Mouse (Mus musculus) heart, adult 2 months (tissue): ENCODE measurements around the gene Ttc28. TPM values are rescaled to one million over a fixed set of nuclear protein-coding genes. Genes with fewer than 3 reads are reported as not detected.

Source experiments
- DNase-seq, 2 experiments: peaks; one replicate each; pipeline ENCODE4 v3.0.0; 2021
- H3K27ac ChIP-seq: fragments of 200-600 bp; 2 replicates; pipeline ENCODE4 v1.8.1; 2022
- H3K27me3 ChIP-seq: fragments of 200-500 bp; 2 replicates; pipeline ENCODE4 v1.6.1; 2012; ENCODE audit warnings: mild to moderate bottlenecking, low read length, inconsistent platforms, mixed read lengths; ENCODE audit not compliant: control insufficient read depth, insufficient read depth
- H3K36me3 ChIP-seq: fragments of 200-500 bp; 2 replicates; pipeline ENCODE4 v1.6.1; 2012; ENCODE audit warnings: low read length, inconsistent platforms; ENCODE audit not compliant: control insufficient read depth, insufficient read depth
- H3K4me1 ChIP-seq: fragments of 200-500 bp; 2 replicates; pipeline ENCODE4 v1.6.1; 2011; ENCODE audit warnings: low read length; ENCODE audit not compliant: control insufficient read depth, insufficient read depth
- H3K4me3 ChIP-seq: fragments of 200-600 bp; 2 replicates; pipeline ENCODE4 v1.8.1; 2022
- H3K79me2 ChIP-seq: fragments of 200-500 bp; replicated peaks from 2 replicates; pipeline ENCODE4 v1.6.1; 2012; ENCODE audit warnings: mild to moderate bottlenecking, inconsistent platforms, low read length, moderate library complexity, mixed read lengths; ENCODE audit not compliant: control insufficient read depth, insufficient read depth
- H3K9ac ChIP-seq: fragments of 200-500 bp; 2 replicates; pipeline ENCODE4 v1.6.1; 2012; ENCODE audit warnings: low read depth, mild to moderate bottlenecking, control low read depth, inconsistent platforms, low read length, mixed read lengths
- CTCF ChIP-seq: fragments of 200-600 bp; IDR thresholded peaks from 2 replicates; pipeline ENCODE4 v1.8.1; 2022; ENCODE audit warnings: antibody characterized with exemption, mild to moderate bottlenecking, moderate library complexity
- EP300 ChIP-seq: fragments of 200-500 bp; IDR thresholded peaks from 2 replicates; pipeline ENCODE4 v1.6.1; 2011; ENCODE audit warnings: low read depth, low read length, control low read depth; ENCODE audit not compliant: insufficient read depth
- POLR2A ChIP-seq: fragments of 200-500 bp; IDR thresholded peaks from 2 replicates; pipeline ENCODE4 v1.6.1; 2011; ENCODE audit warnings: mild to moderate bottlenecking, low read depth, low read length, control low read depth; ENCODE audit not compliant: insufficient read depth
- WGBS: fragments of 180-500 bp; shearing (Covaris S2); methylation state at CpG from one replicate; pipeline ENCODE4 v1.1.7; 2018; 5-methylcytosine and 5-hydroxymethylcytosine counted together
- intact Hi-C: fragments of 180-260 bp; cut with DNase I; formaldehyde crosslinking; loops from one replicate; pipeline ENCODE4 v1.15.1; 2025
- polyA plus RNA-seq: library from polyadenylated mRNA; depleted of rRNA; stranded (reverse); fragments of >200 nt; gene quantifications from 2 replicates; pipeline ENCODE4 v1.2.3, GENCODE M21; 2012
- total RNA-seq, 2 experiments: library from RNA; stranded (reverse); gene quantifications; 2 replicates each; pipeline ENCODE4 v1.2.3; 2021

Gene Ttc28
- total and polyA plus RNA-seq, 3 experiments, result 7.2 to 15.0 (median 12.3) TPM

DNA sequence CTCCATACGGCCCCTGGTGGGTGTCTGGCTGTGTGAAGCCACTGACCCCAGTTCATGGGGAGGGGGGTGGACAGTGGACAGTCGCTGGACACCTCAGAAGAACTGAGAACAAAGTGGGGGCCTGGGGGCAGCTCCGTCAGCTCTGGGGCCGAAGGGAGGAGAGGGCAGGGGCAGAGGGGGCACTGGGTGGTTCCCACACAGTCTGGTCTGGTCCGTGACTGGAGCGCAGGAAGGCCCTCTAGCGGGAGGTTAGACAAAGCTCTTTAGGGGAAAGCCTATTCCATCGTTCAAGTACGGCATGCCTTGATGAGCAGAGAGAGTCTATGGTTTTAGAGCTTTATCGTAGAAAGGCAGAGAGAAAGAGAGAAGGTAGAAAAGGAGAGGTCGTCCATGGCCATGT lies 307.0 kb downstream of the Ttc28 start:
- Histone ChIP-seq H3K27me3 (no peaks in the 10 kb centered on the region), H3K4me3 (no peak overlapping the region), H3K4me1 (no peaks in the 10 kb centered on the region), H3K79me2 (no peaks in the 10 kb centered on the region), H3K36me3 (no peaks in the 10 kb centered on the region), H3K27ac (no peak overlapping the region), H3K9ac (no peak overlapping the region)
- intact Hi-C loops, result no loop called here
- WGBS, result 61% methylated on average over 11 of the region's 11 CpGs
- no peak for DNase-seq
- TF ChIP-seq EP300, result no peak
- TF ChIP-seq POLR2A, result no peak
- peak; percentile 28 for TF ChIP-seq CTCF

DNA sequence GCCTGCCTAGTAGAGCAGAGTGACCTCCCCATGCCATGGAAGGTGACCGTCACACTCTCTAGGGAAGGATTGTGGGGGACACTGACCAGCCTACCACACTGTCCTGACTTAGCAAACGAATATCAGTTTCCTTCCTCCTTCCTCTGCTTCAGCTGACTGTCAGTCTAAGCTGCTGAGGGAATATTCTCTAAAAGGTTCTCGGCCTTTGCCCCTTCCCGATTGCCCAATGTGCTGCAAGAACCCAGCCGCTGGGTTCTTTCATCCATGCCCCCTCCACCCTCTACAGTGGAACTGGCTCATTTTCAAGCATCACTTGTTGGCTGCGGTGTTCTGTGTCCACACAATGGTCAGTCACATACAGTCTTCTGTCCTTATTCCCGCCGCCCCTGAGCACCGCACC lies 312.4 kb downstream of the Ttc28 start:
- no peaks in the 10 kb centered on the region for H3K36me3 ChIP-seq
- DNase-seq, result no peak
- H3K4me3 ChIP-seq, result no peak overlapping the region
- no peaks in the 10 kb centered on the region for H3K27me3 ChIP-seq
- no peaks in the 10 kb centered on the region for H3K79me2 ChIP-seq
- intact Hi-C loops, result no loop called here
- WGBS, result 93% methylated on average over 9 of the region's 9 CpGs
- H3K4me1 ChIP-seq, result peaks cover 3% of the 10 kb centered on the region; the same call in 1 of the 2 replicates
- H3K9ac ChIP-seq, result no peak overlapping the region
- H3K27ac ChIP-seq, result no peak overlapping the region
- TF ChIP-seq EP300, result no peak
- no peak for TF ChIP-seq POLR2A
- TF ChIP-seq CTCF, result no peak

DNA sequence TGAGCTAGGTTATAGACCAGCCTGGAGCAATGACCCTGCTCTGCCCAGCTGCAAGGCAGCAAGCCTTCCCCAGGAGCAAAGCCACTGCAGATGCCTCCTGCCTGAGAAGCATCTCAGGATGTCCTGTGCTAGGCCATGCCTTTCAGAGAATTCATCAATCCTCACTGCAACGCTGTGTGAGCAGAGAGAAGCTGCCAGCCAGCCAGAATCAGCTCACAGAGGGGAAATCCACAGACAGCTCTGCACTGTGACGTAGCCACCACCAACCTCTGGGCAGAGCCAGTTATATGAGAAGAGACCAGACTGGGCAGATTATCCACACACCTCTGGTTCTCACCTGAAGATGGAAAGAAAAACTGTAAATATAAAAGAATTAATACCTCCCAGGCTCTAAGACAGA lies 315.2 kb downstream of the Ttc28 start:
- intact Hi-C loops, result no loop called here

DNA sequence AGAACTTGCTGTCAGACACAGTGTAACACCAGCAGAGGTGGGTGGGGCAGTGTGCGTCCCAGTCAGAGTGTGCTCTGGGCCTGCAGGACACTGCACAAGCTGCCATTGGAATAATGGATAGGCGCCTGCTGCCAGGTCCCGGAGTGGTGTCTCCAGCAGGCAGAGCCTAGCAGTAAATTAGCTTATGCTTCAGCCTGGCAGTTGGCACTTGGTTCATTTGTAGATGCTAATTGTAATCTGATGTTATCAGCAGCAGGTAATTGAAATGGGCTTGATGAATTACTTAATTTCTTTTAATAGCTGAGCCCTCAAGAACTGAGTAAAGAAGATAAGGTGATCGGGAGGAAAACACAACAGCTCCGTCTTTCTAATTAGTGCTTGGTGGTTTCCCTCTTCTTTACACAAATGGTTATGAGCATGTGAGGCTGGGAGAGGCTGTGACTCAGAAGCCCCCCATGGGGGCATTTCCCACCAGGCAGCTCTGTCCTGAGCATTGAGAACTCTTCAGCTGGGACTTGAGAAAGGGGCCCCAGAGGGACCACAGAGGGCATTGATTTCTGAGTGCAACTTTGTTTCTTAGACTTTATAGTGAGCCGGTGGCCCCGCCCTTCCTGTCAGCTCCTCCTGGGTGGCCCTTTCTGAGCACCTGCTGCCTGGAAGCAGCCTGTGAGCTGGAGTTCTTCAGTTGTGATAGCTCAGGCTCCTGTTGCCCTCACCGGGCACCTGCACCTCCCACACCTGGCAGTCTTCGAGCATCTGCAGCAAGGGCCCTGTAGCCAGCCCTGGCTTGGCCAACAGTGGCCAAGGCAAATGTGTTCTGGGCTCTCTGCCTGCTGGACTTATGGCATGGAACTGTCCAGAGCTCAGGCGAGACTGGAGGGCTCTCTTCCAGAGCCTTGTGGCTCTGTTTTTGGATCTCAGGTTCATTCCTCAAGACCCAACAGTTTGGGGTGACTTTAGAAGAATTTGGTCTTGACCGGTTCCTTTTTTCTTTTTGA lies 316.2 kb downstream of the Ttc28 start:
- no peak for DNase-seq
- no peak overlapping the region for H3K9ac ChIP-seq
- H3K36me3 ChIP-seq, result no peaks in the 10 kb centered on the region
- 61% methylated on average over 11 of the region's 11 CpGs for WGBS
- peaks cover 3% of the 10 kb centered on the region; the same call in 1 of the 2 replicates for H3K4me1 ChIP-seq
- no peak overlapping the region for H3K4me3 ChIP-seq
- no peaks in the 10 kb centered on the region for H3K79me2 ChIP-seq
- no peaks in the 10 kb centered on the region for H3K27me3 ChIP-seq
- H3K27ac ChIP-seq, result no peak overlapping the region
- intact Hi-C loops, result no loop called here
- no peak for TF ChIP-seq POLR2A
- TF ChIP-seq CTCF, result no peak
- TF ChIP-seq EP300, result no peak

More for the DNA sequence above, 315.2 kb downstream of the Ttc28 start:
- DNase-seq, result no peak
- Histone ChIP-seq H3K27me3 (no peaks in the 10 kb centered on the region), H3K36me3 (no peaks in the 10 kb centered on the region), H3K4me3 (no peak overlapping the region), H3K9ac (no peak overlapping the region), H3K4me1 (peaks cover 3% of the 10 kb centered on the region; the same call in 1 of the 2 replicates), H3K27ac (no peak overlapping the region), H3K79me2 (no peaks in the 10 kb centered on the region)
- WGBS, result 62% methylated on average over 2 of the region's 2 CpGs
- no peak for TF ChIP-seq CTCF
- no peak for TF ChIP-seq EP300
- TF ChIP-seq POLR2A, result no peak

DNA sequence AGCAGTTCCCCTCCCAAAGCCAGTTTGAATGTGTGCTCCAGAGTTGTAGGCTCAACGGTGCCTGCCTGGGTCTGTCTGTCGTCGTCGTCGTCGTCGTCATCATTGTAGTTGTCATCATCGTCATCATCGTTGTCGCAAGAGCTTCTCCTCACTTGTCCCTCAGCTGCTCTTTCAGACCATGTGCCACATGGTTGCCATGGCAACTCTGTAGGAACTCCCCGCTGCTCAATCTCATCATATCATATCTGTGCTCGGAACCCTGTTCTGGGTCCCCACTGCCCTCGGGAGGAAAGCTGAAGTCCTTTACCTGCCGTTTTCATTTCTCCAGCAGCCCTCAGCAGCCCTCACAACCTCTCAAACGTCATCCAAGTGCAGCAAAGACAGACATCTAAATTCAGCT lies 318.1 kb downstream of the Ttc28 start:
- H3K27me3 ChIP-seq, result no peaks in the 10 kb centered on the region
- H3K79me2 ChIP-seq, result no peaks in the 10 kb centered on the region
- H3K4me3 ChIP-seq, result no peak overlapping the region
- H3K36me3 ChIP-seq, result no peaks in the 10 kb centered on the region
- intact Hi-C loops, result no loop called here
- 77% methylated on average over 15 of the region's 15 CpGs for WGBS
- no peak for DNase-seq
- H3K9ac ChIP-seq, result no peak overlapping the region
- H3K4me1 ChIP-seq, result peaks cover 3% of the 10 kb centered on the region; the same call in 1 of the 2 replicates
- no peak overlapping the region for H3K27ac ChIP-seq
- TF ChIP-seq POLR2A (no peak), CTCF (no peak), EP300 (no peak)

DNA sequence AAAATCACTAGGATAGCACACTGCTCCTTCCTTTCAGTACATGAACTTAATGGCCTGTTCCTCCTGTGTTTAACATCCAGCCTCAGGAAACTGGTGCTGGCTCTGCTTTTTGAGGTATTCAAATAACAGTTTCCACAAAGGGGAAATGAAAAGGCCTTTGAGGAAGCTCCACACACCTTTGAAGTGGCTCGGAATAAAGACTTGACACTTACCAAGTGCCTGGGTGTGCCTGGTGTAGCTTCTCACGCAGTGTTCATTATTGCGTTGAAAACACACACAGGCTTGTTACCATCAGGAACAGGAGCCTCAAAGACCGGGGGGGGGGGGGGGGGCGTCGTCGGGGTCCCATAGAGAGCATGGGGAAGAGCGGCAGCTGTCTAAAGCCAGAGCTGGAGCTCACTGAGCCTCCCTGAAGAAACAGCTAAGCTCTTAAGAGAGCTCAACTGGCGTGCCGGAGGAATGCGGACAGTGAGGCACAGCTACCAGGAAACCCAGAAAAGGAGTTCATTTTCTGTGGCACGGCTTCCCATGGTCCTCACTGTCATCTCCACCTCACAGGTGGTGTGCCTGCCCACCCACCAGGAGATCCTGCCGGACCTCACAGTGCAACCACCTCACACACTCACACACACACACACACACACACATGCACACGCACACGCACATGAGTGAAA lies 320.7 kb downstream of the Ttc28 start:
- TF ChIP-seq EP300 (no peak), CTCF (no peak), POLR2A (no peak)
- no peak overlapping the region for H3K9ac ChIP-seq
- no peak overlapping the region for H3K4me3 ChIP-seq
- intact Hi-C loops, result no loop called here
- WGBS, result 67% methylated on average over 15 of the region's 15 CpGs
- DNase-seq, result no peak
- H3K27me3 ChIP-seq, result no peaks in the 10 kb centered on the region
- no peaks in the 10 kb centered on the region for H3K36me3 ChIP-seq
- H3K4me1 ChIP-seq, result peaks cover 6% of the 10 kb centered on the region
- no peaks in the 10 kb centered on the region for H3K79me2 ChIP-seq
- no peak overlapping the region for H3K27ac ChIP-seq
